Mouse (Mus musculus) mouse trophoblast stem cell (cell line): ENCODE measurements around the gene Itgb5.

Source experiments
- in situ Hi-C, 2 experiments: fragments of 300-500 bp; cut with MseI, MboI; formaldehyde crosslinking; loops; 2 replicates in 1 of 2; 3 replicates in 1 of 2; pipeline ENCODE4 v1.15.1; 2025

Gene Itgb5

DNA sequence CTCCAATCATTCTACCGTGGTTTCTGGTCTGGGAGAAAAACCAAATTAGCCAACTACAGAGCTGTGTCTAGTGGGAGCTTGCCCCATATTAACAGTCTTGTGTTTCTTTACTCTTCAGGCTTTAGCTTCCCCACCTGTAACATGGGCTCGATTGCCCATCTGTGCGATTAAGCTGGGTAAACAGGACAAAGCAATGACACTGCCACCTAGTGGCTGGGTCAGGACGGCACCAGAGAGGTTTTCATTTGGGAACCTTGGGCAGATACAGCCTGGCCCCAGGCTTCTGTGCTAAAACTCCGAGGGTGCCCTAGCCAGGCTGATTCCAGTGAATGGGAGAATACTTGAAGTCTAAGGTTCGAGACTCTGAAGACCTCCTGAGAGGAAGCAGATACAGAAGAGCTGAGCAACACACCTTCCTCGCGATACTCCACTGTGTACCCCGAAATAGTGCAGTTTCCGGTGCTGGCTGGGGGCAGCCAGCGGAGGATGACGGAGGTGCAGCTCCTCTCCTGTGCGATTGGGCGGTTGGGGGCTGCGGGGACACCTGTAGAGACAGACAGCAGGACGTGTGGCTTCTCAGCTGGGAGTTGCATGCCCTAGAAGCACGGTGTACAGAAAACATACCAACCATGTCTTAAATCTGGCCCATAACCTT lies 159.0 kb downstream of the Itgb5 start:
- in situ Hi-C loops, result no loop called here

DNA sequence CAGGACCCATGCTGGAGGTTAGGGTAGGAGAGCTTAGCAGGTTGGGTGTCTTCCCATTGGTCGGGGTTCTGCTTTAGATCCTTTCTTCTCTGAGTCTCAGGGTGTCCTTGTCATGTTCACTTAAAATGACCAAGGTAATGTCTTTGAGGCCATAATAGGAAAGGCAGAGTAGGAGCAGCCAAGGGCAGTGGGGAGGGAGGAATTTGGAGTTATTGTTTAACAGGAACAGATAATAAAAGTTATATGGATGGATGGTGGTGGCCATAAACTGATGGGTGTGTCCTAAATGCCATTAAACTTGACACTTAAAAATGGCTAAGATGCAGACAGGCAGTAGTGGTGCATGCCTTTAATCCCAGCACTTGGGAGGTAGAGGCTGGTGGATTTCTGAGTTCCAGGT lies 159.6 kb downstream of the Itgb5 start:
- in situ Hi-C loops, result no loop called here

DNA sequence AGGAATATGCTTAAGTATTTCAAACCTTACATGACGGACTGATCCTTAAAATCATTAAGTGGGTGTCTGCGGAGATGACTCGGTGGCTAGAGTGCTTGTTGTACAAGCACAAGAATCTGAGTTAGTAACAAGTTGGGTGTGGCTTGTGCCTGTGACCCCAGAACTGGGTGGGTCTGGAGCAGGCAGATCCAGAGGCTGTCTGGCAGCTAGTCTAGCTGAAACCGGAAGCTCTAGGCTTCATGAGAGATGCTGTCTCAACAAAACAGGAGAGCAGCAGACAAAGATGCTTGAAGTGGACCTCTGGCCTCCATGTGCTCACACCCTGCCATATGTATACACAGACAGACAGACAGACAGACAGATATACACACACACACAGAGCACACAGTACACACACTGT lies 161.2 kb downstream of the Itgb5 start:
- in situ Hi-C loops, result loop anchor here (5.0 kb wide), 2 partner anchors 117 to 127 kb away; no protein-coding TSS in a partner anchor

DNA sequence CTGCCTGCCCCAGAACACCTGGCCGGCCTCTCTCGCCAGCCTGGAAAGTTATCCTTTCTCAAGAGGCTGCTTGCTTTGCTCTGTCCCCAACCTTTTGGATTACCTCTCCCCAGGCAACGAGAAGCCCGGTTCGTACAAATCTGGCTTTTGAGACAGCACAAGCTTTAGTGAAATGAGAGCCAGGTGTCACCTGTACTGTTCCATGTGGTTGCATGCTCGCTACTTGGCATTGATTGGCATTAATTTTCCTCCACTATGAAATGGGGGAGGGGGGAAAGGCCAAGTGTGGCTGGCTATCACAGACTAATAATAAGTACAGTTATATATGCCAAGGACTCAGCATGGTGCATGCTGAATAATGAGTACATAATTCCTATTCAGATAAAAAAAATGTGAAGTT lies 164.9 kb downstream of the Itgb5 start:
- in situ Hi-C loops, result loop anchor here (5.0 kb wide), 2 partner anchors 113 to 123 kb away; no protein-coding TSS in a partner anchor

DNA sequence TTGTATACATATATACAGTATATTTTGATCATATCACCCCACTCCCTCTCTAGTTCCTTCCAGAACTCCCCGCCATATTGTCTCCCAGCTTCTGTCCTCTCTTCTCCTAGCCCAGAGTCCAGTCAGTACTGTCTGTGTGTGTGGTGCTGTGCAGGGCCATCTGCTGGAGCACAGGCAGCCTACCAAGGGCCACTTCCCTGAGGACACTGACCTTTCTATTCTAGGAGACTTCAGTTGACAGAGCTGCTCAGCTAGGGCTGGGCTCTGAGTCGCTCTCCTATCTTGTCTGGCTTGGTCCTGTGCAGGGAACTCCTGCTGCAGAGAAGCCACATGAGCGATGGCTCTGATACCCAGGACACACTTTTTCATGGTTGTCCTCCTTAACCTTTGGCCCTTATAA lies 166.0 kb downstream of the Itgb5 start:
- in situ Hi-C loops, result no loop called here

DNA sequence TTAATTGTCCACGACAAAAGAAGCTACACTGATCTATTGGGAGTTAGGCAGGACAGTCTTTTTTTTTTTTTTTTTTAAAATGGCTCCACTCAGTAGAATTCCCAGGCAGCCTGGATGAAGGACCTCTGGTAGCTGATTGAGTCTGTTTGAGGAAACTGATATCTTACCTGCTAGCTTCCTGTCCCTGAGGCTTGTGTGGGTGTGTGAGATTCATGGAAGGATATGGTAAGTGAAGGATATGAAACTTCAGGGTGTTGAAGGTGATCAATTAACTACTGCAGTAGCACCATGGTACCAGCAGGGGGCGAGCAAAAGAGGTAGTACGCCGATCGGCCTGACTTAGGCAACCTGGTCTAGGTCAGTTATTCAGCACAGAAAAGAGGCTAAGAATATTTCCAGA lies 166.6 kb downstream of the Itgb5 start:
- in situ Hi-C loops, result no loop called here

DNA sequence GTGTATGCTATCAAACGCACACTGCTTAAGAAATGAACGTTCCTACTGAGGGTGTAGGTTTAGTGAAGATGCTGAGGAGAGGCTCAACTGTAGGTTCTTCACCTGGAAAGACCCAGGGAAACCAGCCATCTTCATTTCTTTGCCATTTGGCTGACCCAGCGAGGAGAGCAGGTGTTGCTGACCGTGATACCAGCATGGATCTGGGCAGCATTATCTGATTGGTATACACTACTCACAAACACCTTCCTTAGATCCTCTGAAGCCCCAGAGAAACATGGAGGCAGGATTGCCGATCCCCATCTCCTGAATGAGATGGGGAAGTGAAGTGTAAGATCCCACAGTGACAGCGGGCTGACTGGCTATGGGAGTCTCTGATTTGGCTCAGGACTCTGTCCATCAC lies 168.5 kb downstream of the Itgb5 start:
- in situ Hi-C loops, result no loop called here
